In genomic region chr19:45953286-45953685, GRCm38 (mm10) we compare ENCODE assay signal across 9 mouse cellular contexts. TPM values are rescaled to one million over a fixed set of nuclear protein-coding genes. Genes with fewer than 3 reads are reported as not detected.
DNase-seq lines count a peak whose midpoint lies in the region; ATAC-seq lines count a peak whose summit lies in the region.
"Had no signal": no experiment of that assay in that cellular context is flagged by ENCODE, and none has a peak within 500 bp of the region (broad histone marks: within the 10 kb centered on the region; RNA-seq: fewer than 3 reads in every experiment).

No protein-coding gene starts in this region.

- ATAC-seq in heart, embryonic 12.5 days (ENCODE audit: insufficient number of reproducible peaks, low FRiP score) = no peak
- ATAC-seq in erythroid progenitor cell, adult 5-6 weeks (replicated peaks; ENCODE audit: low FRiP score, poor library complexity, severe bottlenecking) = no peak

- H3K9me3 ChIP-seq in heart, embryonic 12.5 days (replicated peaks) = no peaks in the 10 kb centered on the region
- no peaks in the 10 kb centered on the region for H3K9me3 ChIP-seq in embryonic facial prominence, embryonic 10.5 days
- H3K9me3 ChIP-seq: embryonic facial prominence, embryonic 13.5 days had no signal

- H3K27me3 ChIP-seq in heart, embryonic 12.5 days (replicated peaks) = no peaks in the 10 kb centered on the region
- no peaks in the 10 kb centered on the region for H3K27me3 ChIP-seq in embryonic facial prominence, embryonic 10.5 days (replicated peaks; ENCODE audit: low read depth, poor library complexity, severe bottlenecking)
- H3K27me3 ChIP-seq: embryonic facial prominence, embryonic 13.5 days had no signal

- H3K9ac ChIP-seq in heart, embryonic 12.5 days = no peak overlapping the region
- H3K9ac ChIP-seq: embryonic facial prominence, embryonic 13.5 days had no signal

- 10% methylated on average over 3 of the region's 3 CpGs for WGBS in heart, embryonic 12.5 days
- 9% methylated on average over 3 of the region's 3 CpGs for WGBS in embryonic facial prominence, embryonic 10.5 days

- DNase-seq in heart, adult 8-10 months (ENCODE audit: low spot score) = peak; percentile 7
- DNase-seq in 3T3-L1 (ENCODE audit: low read depth, low spot score) (peak; percentile 55), ES-CJ7 (ENCODE audit: low read depth, low spot score) (peak; percentile 54)
- peak; percentile 23 for DNase-seq in embryonic facial prominence, embryonic 10.5 days (ENCODE audit: low spot score)
- peak; percentile 36 for DNase-seq in lung, postnatal 10 days
- peak; percentile 12 for DNase-seq in yolk sac, embryonic 10.5 days (ENCODE audit: low spot score)

- H3K4me1 ChIP-seq in heart, embryonic 12.5 days (replicated peaks) = no peaks in the 10 kb centered on the region
- H3K4me1 ChIP-seq in embryonic facial prominence, embryonic 10.5 days = no peaks in the 10 kb centered on the region
- H3K4me1 ChIP-seq: embryonic facial prominence, embryonic 13.5 days had no signal

- H3K4me3 ChIP-seq in heart, embryonic 12.5 days = no peak overlapping the region
- H3K4me3 ChIP-seq in embryonic facial prominence, embryonic 10.5 days = no peak overlapping the region
- H3K4me3 ChIP-seq: embryonic facial prominence, embryonic 13.5 days had no signal

- H3K36me3 ChIP-seq in heart, embryonic 12.5 days = peaks cover 42% of the 10 kb centered on the region
- H3K36me3 ChIP-seq in embryonic facial prominence, embryonic 10.5 days (replicated peaks) = peaks cover 51% of the 10 kb centered on the region

- no peak overlapping the region for H3K4me2 ChIP-seq in heart, embryonic 12.5 days
- H3K4me2 ChIP-seq: embryonic facial prominence, embryonic 13.5 days had no signal

- H3K27ac ChIP-seq in heart, embryonic 12.5 days (ENCODE audit: poor library complexity, severe bottlenecking) = no peak overlapping the region
- H3K27ac ChIP-seq in embryonic facial prominence, embryonic 10.5 days (replicated peaks) = no peak overlapping the region
- H3K27ac ChIP-seq: embryonic facial prominence, embryonic 13.5 days had no signal

RNA-seq across cellular contexts. Expression of gene Armh3, which starts 45.0 kb away (rescaled TPM):
- total RNA-seq in heart, adult 8-10 months (2022) = 10 to 100 TPM; 14.8 to 19.0 (median 16.0) TPM
- polyA plus RNA-seq in heart, embryonic 12.5 days (2016; fragmentation: Nextera tagmentation; extraction: Ambion mirVana) = 13.6 and 16.5 TPM in 2 replicates
- 18.4 and 19.1 TPM in 2 replicates for polyA plus RNA-seq in embryonic facial prominence, embryonic 10.5 days (2016; fragmentation: Nextera tagmentation; extraction: Ambion mirVana)
- total RNA-seq in erythroid progenitor cell, adult 5-6 weeks (2015; ENCODE audit: low replicate concordance) = 0.72 and 3.4 TPM in 2 replicates
- 1.2 and 2.0 TPM in 2 replicates for total RNA-seq in erythroid progenitor cell, adult 5-6 weeks (2017; ENCODE audit: low replicate concordance)

RNA-seq across cellular contexts. Expression of gene Hps6, which starts 50.0 kb away (rescaled TPM):
- total RNA-seq in heart, adult 8-10 months (2022) = 1 to 10 TPM; 5.3 to 6.7 (median 6.1) TPM
- 6.6 and 7.3 TPM in 2 replicates for polyA plus RNA-seq in heart, embryonic 12.5 days (2016; fragmentation: Nextera tagmentation; extraction: Ambion mirVana)
- polyA plus RNA-seq in embryonic facial prominence, embryonic 10.5 days (2016; fragmentation: Nextera tagmentation; extraction: Ambion mirVana) = 4.4 and 5.0 TPM in 2 replicates
- total RNA-seq in erythroid progenitor cell, adult 5-6 weeks (2015; ENCODE audit: low replicate concordance) = not detected in 2 replicates
- total RNA-seq in erythroid progenitor cell, adult 5-6 weeks (2017; ENCODE audit: low replicate concordance) = 1.2 TPM in 1 of 2 replicates, not detected in the other
